In genomic region chr12:70686971-70687370, GRCm38 (mm10) we compare ENCODE assay signal across 9 mouse cellular contexts.
A peak's percentile ranks its signal among the peaks of the same experiment; 100 is the strongest.
DNase-seq lines count a peak whose midpoint lies in the region; ATAC-seq lines count a peak whose summit lies in the region.
"Had no signal": no experiment of that assay in that cellular context is flagged by ENCODE, and none has a peak within 500 bp of the region (broad histone marks: within the 10 kb centered on the region; RNA-seq: fewer than 3 reads in every experiment).

No protein-coding gene starts in this region.

- no peak overlapping the region for H3K4me2 ChIP-seq in forebrain, embryonic 14.5 days (ENCODE audit: low read length)
- H3K4me2 ChIP-seq in forebrain, embryonic 13.5 days: no peak overlapping the region
- no peak overlapping the region for H3K4me2 ChIP-seq in midbrain, embryonic 11.5 days
- no peak overlapping the region for H3K4me2 ChIP-seq in midbrain, embryonic 13.5 days (replicated peaks)
- H3K4me2 ChIP-seq in embryonic facial prominence, embryonic 15.5 days (replicated peaks): 0 out of 2 replicates have a peak overlapping the region, but pooled peaks have one; percentile 2
- H3K4me2 ChIP-seq in neural tube, embryonic 15.5 days: peak overlapping the region; percentile 38

- H3K9ac ChIP-seq in forebrain, embryonic 14.5 days (ENCODE audit: low read length): no peak overlapping the region
- no peak overlapping the region for H3K9ac ChIP-seq in forebrain, embryonic 13.5 days
- no peak overlapping the region for H3K9ac ChIP-seq in midbrain, embryonic 11.5 days (ENCODE audit: low read length)
- no peak overlapping the region for H3K9ac ChIP-seq in midbrain, embryonic 13.5 days (replicated peaks)
- H3K9ac ChIP-seq in embryonic facial prominence, embryonic 15.5 days: no peak overlapping the region
- H3K9ac ChIP-seq in neural tube, embryonic 15.5 days (replicated peaks): no peak overlapping the region

- no peak for ATAC-seq in forebrain, embryonic 14.5 days
- ATAC-seq in forebrain, embryonic 13.5 days: no peak
- ATAC-seq in midbrain, embryonic 11.5 days (ENCODE audit: low FRiP score): no peak
- no peak for ATAC-seq in midbrain, embryonic 13.5 days
- no peak for ATAC-seq in embryonic facial prominence, embryonic 15.5 days (ENCODE audit: insufficient number of reproducible peaks, low FRiP score, low TSS enrichment, low read depth)
- peak; percentile 27; the same call in 1 of the 2 replicates for ATAC-seq in neural tube, embryonic 15.5 days (ENCODE audit: low FRiP score)
- no peak for ATAC-seq in erythroid progenitor cell, adult 5-6 weeks (replicated peaks; ENCODE audit: low FRiP score, poor library complexity, severe bottlenecking)

- H3K36me3 ChIP-seq in forebrain, embryonic 14.5 days (ENCODE audit: control insufficient read depth, insufficient read depth, low read length): no peaks in the 10 kb centered on the region
- H3K36me3 ChIP-seq in forebrain, embryonic 13.5 days (ENCODE audit: poor library complexity, severe bottlenecking): no peaks in the 10 kb centered on the region
- no peaks in the 10 kb centered on the region for H3K36me3 ChIP-seq in midbrain, embryonic 11.5 days (ENCODE audit: control insufficient read depth, insufficient read depth, low read length)
- no peaks in the 10 kb centered on the region for H3K36me3 ChIP-seq in midbrain, embryonic 13.5 days
- H3K36me3 ChIP-seq in embryonic facial prominence, embryonic 15.5 days: no peaks in the 10 kb centered on the region
- no peaks in the 10 kb centered on the region for H3K36me3 ChIP-seq in neural tube, embryonic 15.5 days

- peaks cover 6% of the 10 kb centered on the region; the same call in 1 of the 2 replicates for H3K4me1 ChIP-seq in forebrain, embryonic 14.5 days (ENCODE audit: control insufficient read depth, insufficient read depth, low read length)
- H3K4me1 ChIP-seq in forebrain, embryonic 13.5 days: peaks cover 18% of the 10 kb centered on the region; the same call in 1 of the 2 replicates
- peaks cover 6% of the 10 kb centered on the region; the same call in 1 of the 2 replicates for H3K4me1 ChIP-seq in midbrain, embryonic 11.5 days (ENCODE audit: control insufficient read depth, insufficient read depth, low read length)
- peaks cover 10% of the 10 kb centered on the region for H3K4me1 ChIP-seq in midbrain, embryonic 13.5 days (replicated peaks)
- H3K4me1 ChIP-seq in embryonic facial prominence, embryonic 15.5 days: peaks cover 24% of the 10 kb centered on the region
- H3K4me1 ChIP-seq in neural tube, embryonic 15.5 days: peaks cover 25% of the 10 kb centered on the region

- no peaks in the 10 kb centered on the region for H3K9me3 ChIP-seq in forebrain, embryonic 14.5 days (replicated peaks; ENCODE audit: control insufficient read depth, low read length)
- H3K9me3 ChIP-seq in forebrain, embryonic 13.5 days (replicated peaks): no peaks in the 10 kb centered on the region
- no peaks in the 10 kb centered on the region for H3K9me3 ChIP-seq in midbrain, embryonic 11.5 days (ENCODE audit: control insufficient read depth, low read length)
- H3K9me3 ChIP-seq in midbrain, embryonic 13.5 days: no peaks in the 10 kb centered on the region
- no peaks in the 10 kb centered on the region for H3K9me3 ChIP-seq in embryonic facial prominence, embryonic 15.5 days (replicated peaks)
- no peaks in the 10 kb centered on the region for H3K9me3 ChIP-seq in neural tube, embryonic 15.5 days (replicated peaks)

- H3K27ac ChIP-seq in forebrain, embryonic 14.5 days (ENCODE audit: low read depth, low read length): no peak overlapping the region
- H3K27ac ChIP-seq in forebrain, embryonic 13.5 days: no peak overlapping the region
- H3K27ac ChIP-seq in midbrain, embryonic 11.5 days (ENCODE audit: low read depth, low read length): no peak overlapping the region
- H3K27ac ChIP-seq in midbrain, embryonic 13.5 days: no peak overlapping the region
- H3K27ac ChIP-seq in embryonic facial prominence, embryonic 15.5 days (replicated peaks): peak overlapping the region; percentile 76
- no peak overlapping the region for H3K27ac ChIP-seq in neural tube, embryonic 15.5 days (replicated peaks)

- WGBS in forebrain, embryonic 14.5 days: 67% methylated on average over 12 of the region's 12 CpGs
- WGBS in forebrain, embryonic 13.5 days: 72% methylated on average over 12 of the region's 12 CpGs
- 92% methylated on average over 12 of the region's 12 CpGs for WGBS in midbrain, embryonic 11.5 days
- 82% methylated on average over 12 of the region's 12 CpGs for WGBS in midbrain, embryonic 13.5 days
- 52% methylated on average over 12 of the region's 12 CpGs for WGBS in embryonic facial prominence, embryonic 15.5 days
- 37% methylated on average over 12 of the region's 12 CpGs for WGBS in neural tube, embryonic 15.5 days

- H3K27me3 ChIP-seq in forebrain, embryonic 14.5 days (replicated peaks; ENCODE audit: control insufficient read depth, insufficient read depth, low read length): no peaks in the 10 kb centered on the region
- no peaks in the 10 kb centered on the region for H3K27me3 ChIP-seq in forebrain, embryonic 13.5 days
- no peaks in the 10 kb centered on the region for H3K27me3 ChIP-seq in midbrain, embryonic 11.5 days (ENCODE audit: control insufficient read depth, insufficient read depth, low read length)
- H3K27me3 ChIP-seq in midbrain, embryonic 13.5 days: no peaks in the 10 kb centered on the region
- H3K27me3 ChIP-seq in embryonic facial prominence, embryonic 15.5 days: no peaks in the 10 kb centered on the region
- H3K27me3 ChIP-seq in neural tube, embryonic 15.5 days (replicated peaks): no peaks in the 10 kb centered on the region

- DNase-seq in forebrain, embryonic 14.5 days (ENCODE audit: low spot score): peak; percentile 65
- peak; percentile 69 for DNase-seq in midbrain, embryonic 11.5 days (ENCODE audit: low spot score, missing footprints)
- no peak for DNase-seq in spleen, postnatal 36 days (ENCODE audit: low spot score in 2 of 2)
- DNase-seq: spleen, adult 18-20 months had no signal

- H3K4me3 ChIP-seq in forebrain, embryonic 14.5 days (ENCODE audit: low read depth, low read length): no peak overlapping the region
- H3K4me3 ChIP-seq in forebrain, embryonic 13.5 days: no peak overlapping the region
- H3K4me3 ChIP-seq in midbrain, embryonic 11.5 days (ENCODE audit: low read depth, low read length): no peak overlapping the region
- no peak overlapping the region for H3K4me3 ChIP-seq in midbrain, embryonic 13.5 days (replicated peaks)
- no peak overlapping the region for H3K4me3 ChIP-seq in embryonic facial prominence, embryonic 15.5 days (replicated peaks)
- H3K4me3 ChIP-seq in neural tube, embryonic 15.5 days (replicated peaks): no peak overlapping the region

Comparison
In these comparisons a context has a peak if more than half of its experiments do, and no peak if none do; other contexts are left out.
1. DNase-seq: peak in forebrain, embryonic 14.5 days (single experiment) and midbrain, embryonic 11.5 days (single experiment); none in spleen, postnatal 36 days (0 of 2).
2. H3K4me2 ChIP-seq: peak in embryonic facial prominence, embryonic 15.5 days (single experiment) and neural tube, embryonic 15.5 days (single experiment); none in forebrain, embryonic 14.5 days (single experiment), forebrain, embryonic 13.5 days (single experiment), midbrain, embryonic 11.5 days (single experiment) and midbrain, embryonic 13.5 days (single experiment).